Mouse (Mus musculus): ENCODE measurements around the gene Phip. TPM values are rescaled to one million over a fixed set of nuclear protein-coding genes. Genes with fewer than 3 reads are reported as not detected.

The Phip gene
- polyA plus RNA-seq, 1 experiment, result 5.4 TPM

GRCm38 (mm10) chr9:82974187-82974861, 992 bp downstream of the Phip start:
- peak overlapping the region; percentile 90 for H3K4me3 ChIP-seq (replicated peaks; ENCODE audit: extremely low read depth, low read depth, low read length)
- peak; percentile 73 for DNase-seq
- peaks cover 10% of the 10 kb centered on the region for H3K4me1 ChIP-seq (ENCODE audit: control insufficient read depth, insufficient read depth, low read length)
- WGBS, result 2% methylated on average over 72 of the region's 75 CpGs
- TF ChIP-seq CTCF (IDR thresholded peaks at IDR 0.05; ENCODE audit: insufficient read depth, low read length) (no peak), POLR2A (IDR thresholded peaks at IDR 0.05; ENCODE audit: borderline replicate concordance, extremely low read depth, low read depth, low read length) (0 out of 2 replicates have a peak, but pooled peaks have one; percentile 33)

- Histone ChIP-seq H3K4me3 (replicated peaks; ENCODE audit: extremely low read depth, low read depth, low read length) (peak overlapping the region; percentile 49), H3K4me1 (ENCODE audit: control insufficient read depth, insufficient read depth, low read length) (peaks cover 10% of the 10 kb centered on the region)
- TF ChIP-seq CTCF (IDR thresholded peaks at IDR 0.05; ENCODE audit: insufficient read depth, low read length), result no peak
- TF ChIP-seq POLR2A (IDR thresholded peaks at IDR 0.05; ENCODE audit: borderline replicate concordance, extremely low read depth, low read depth, low read length), result no peak
- peak; percentile 25 for DNase-seq
- 10% methylated on average over 8 of the region's 8 CpGs for WGBS
Measured at GRCm38 (mm10) chr9:82973321-82973892, 1.9 kb downstream of the Phip start.

GRCm38 (mm10) chr9:82971433-82971832, 3.9 kb downstream of the Phip start:
- DNase-seq, result no peak
- Histone ChIP-seq H3K4me1 (ENCODE audit: control insufficient read depth, insufficient read depth, low read length) (peaks cover 11% of the 10 kb centered on the region), H3K4me3 (replicated peaks; ENCODE audit: extremely low read depth, low read depth, low read length) (no peak overlapping the region)
- no peak for TF ChIP-seq POLR2A (IDR thresholded peaks at IDR 0.05; ENCODE audit: borderline replicate concordance, extremely low read depth, low read depth, low read length)
- no peak for TF ChIP-seq CTCF (IDR thresholded peaks at IDR 0.05; ENCODE audit: insufficient read depth, low read length)
- 48% methylated on average over 1 of the region's 1 CpGs for WGBS

- Histone ChIP-seq H3K4me1 (ENCODE audit: control insufficient read depth, insufficient read depth, low read length) (peaks cover 13% of the 10 kb centered on the region), H3K4me3 (replicated peaks; ENCODE audit: extremely low read depth, low read depth, low read length) (no peak overlapping the region)
- 68% methylated on average over 8 of the region's 8 CpGs for WGBS
- no peak for DNase-seq
- TF ChIP-seq CTCF (IDR thresholded peaks at IDR 0.05; ENCODE audit: insufficient read depth, low read length) (no peak), POLR2A (IDR thresholded peaks at IDR 0.05; ENCODE audit: borderline replicate concordance, extremely low read depth, low read depth, low read length) (no peak)
Measured at GRCm38 (mm10) chr9:82967076-82967621, 8.2 kb downstream of the Phip start.

GRCm38 (mm10) chr9:82963981-82964380, 11.3 kb downstream of the Phip start:
- Histone ChIP-seq H3K4me1 (ENCODE audit: control insufficient read depth, insufficient read depth, low read length) (peaks cover 11% of the 10 kb centered on the region), H3K4me3 (replicated peaks; ENCODE audit: extremely low read depth, low read depth, low read length) (no peak overlapping the region)
- no peak for TF ChIP-seq CTCF (IDR thresholded peaks at IDR 0.05; ENCODE audit: insufficient read depth, low read length)
- no peak for TF ChIP-seq POLR2A (IDR thresholded peaks at IDR 0.05; ENCODE audit: borderline replicate concordance, extremely low read depth, low read depth, low read length)
- no peak for DNase-seq
- 74% methylated on average over 4 of the region's 4 CpGs for WGBS

- no peak for TF ChIP-seq POLR2A (IDR thresholded peaks at IDR 0.05; ENCODE audit: borderline replicate concordance, extremely low read depth, low read depth, low read length)
- no peak for TF ChIP-seq CTCF (IDR thresholded peaks at IDR 0.05; ENCODE audit: insufficient read depth, low read length)
- WGBS, result 64% methylated on average over 2 of the region's 2 CpGs
- Histone ChIP-seq H3K4me1 (ENCODE audit: control insufficient read depth, insufficient read depth, low read length) (peaks cover 7% of the 10 kb centered on the region), H3K4me3 (replicated peaks; ENCODE audit: extremely low read depth, low read depth, low read length) (no peak overlapping the region)
- no peak for DNase-seq
Measured at GRCm38 (mm10) chr9:82961352-82961751, 14.0 kb downstream of the Phip start.

- no peak for TF ChIP-seq CTCF (IDR thresholded peaks at IDR 0.05; ENCODE audit: insufficient read depth, low read length)
- TF ChIP-seq POLR2A (IDR thresholded peaks at IDR 0.05; ENCODE audit: borderline replicate concordance, extremely low read depth, low read depth, low read length), result no peak
- no peak for DNase-seq
- 60% methylated on average over 4 of the region's 4 CpGs for WGBS
- H3K4me1 ChIP-seq (ENCODE audit: control insufficient read depth, insufficient read depth, low read length), result no peaks in the 10 kb centered on the region
- no peak overlapping the region for H3K4me3 ChIP-seq (replicated peaks; ENCODE audit: extremely low read depth, low read depth, low read length)
Measured at GRCm38 (mm10) chr9:82955267-82955666, 20.0 kb downstream of the Phip start.

GRCm38 (mm10) chr9:82952330-82952729, 23.0 kb downstream of the Phip start:
- TF ChIP-seq POLR2A (IDR thresholded peaks at IDR 0.05; ENCODE audit: borderline replicate concordance, extremely low read depth, low read depth, low read length) (no peak), CTCF (IDR thresholded peaks at IDR 0.05; ENCODE audit: insufficient read depth, low read length) (no peak)
- Histone ChIP-seq H3K4me3 (replicated peaks; ENCODE audit: extremely low read depth, low read depth, low read length) (no peak overlapping the region), H3K4me1 (ENCODE audit: control insufficient read depth, insufficient read depth, low read length) (no peaks in the 10 kb centered on the region)
- no peak for DNase-seq

GRCm38 (mm10) chr9:82951435-82952004, 23.8 kb downstream of the Phip start:
- H3K4me1 ChIP-seq (ENCODE audit: control insufficient read depth, insufficient read depth, low read length), result no peaks in the 10 kb centered on the region
- H3K4me3 ChIP-seq (replicated peaks; ENCODE audit: extremely low read depth, low read depth, low read length), result no peak overlapping the region
- TF ChIP-seq POLR2A (IDR thresholded peaks at IDR 0.05; ENCODE audit: borderline replicate concordance, extremely low read depth, low read depth, low read length) (no peak), CTCF (IDR thresholded peaks at IDR 0.05; ENCODE audit: insufficient read depth, low read length) (no peak)
- WGBS, result 90% methylated on average over 2 of the region's 2 CpGs
- no peak for DNase-seq
